Mouse (Mus musculus): Measurements from ENCODE around the gene Snd1. TPM values are rescaled to one million over a fixed set of nuclear protein-coding genes. Genes with fewer than 3 reads are reported as not detected.

The Snd1 gene
- total and polyA plus RNA-seq, 3 experiments = 83.7 to 377 (median 210) TPM

- Histone ChIP-seq H3K4me2 (ENCODE audit: insufficient read depth, low read depth, poor library complexity, severe bottlenecking) (no peak overlapping the region), H3K27me3 (replicated peaks) (no peaks in the 10 kb centered on the region), H3K36me3 (replicated peaks in 1 of 2; ENCODE audit: control insufficient read depth in 1 of 2, insufficient read depth in 1 of 2, low read length in 1 of 2) (peaks cover 48 to 98% of the 10 kb centered on the region in 2 experiments), H3K9ac (ENCODE audit: insufficient read depth, low read depth) (no peak overlapping the region), H3K4me3 (replicated peaks in 1 of 3; ENCODE audit: low read depth in 2 of 3, low read length in 2 of 3, poor library complexity in 1 of 3) (no peak overlapping the region), H3K27ac (ENCODE audit: insufficient read depth, low read depth) (no peak overlapping the region), H3K9me3 (replicated peaks; ENCODE audit: low read length) (no peaks in the 10 kb centered on the region), H3K4me1 (ENCODE audit: control insufficient read depth in 1 of 2, insufficient read depth in 2 of 2) (no peaks in the 10 kb centered on the region), H3K79me2 (replicated peaks; ENCODE audit: control insufficient read depth, extremely low read depth, insufficient read depth, poor library complexity, severe bottlenecking) (no peaks in the 10 kb centered on the region)
- TF ChIP-seq CHD2 (IDR thresholded peaks at IDR 0.05; ENCODE audit: low read length) = no peak
- TF ChIP-seq TCF12 (IDR thresholded peaks at IDR 0.05; ENCODE audit: low read depth, low read length) = no peak
- TF ChIP-seq ZC3H11A (IDR thresholded peaks at IDR 0.05; ENCODE audit: low read depth, low read length) = no peak
- TF ChIP-seq JUND (conservative IDR thresholded peaks at IDR 0.05; ENCODE audit: low read depth, low read length) = no peak
- no peak for TF ChIP-seq ZKSCAN1 (IDR thresholded peaks at IDR 0.05; ENCODE audit: borderline replicate concordance, low read depth, low read length)
- no peak for TF ChIP-seq POLR2A (IDR thresholded peaks at IDR 0.05; ENCODE audit: low read depth, low read length)
- no peak for TF ChIP-seq MXI1 (IDR thresholded peaks at IDR 0.05; ENCODE audit: low read depth, low read length)
- dilution Hi-C loops (cut with MboI; ENCODE audit: extremely low pct_ligation_motif_present, extremely low pct_unique_long_range_greater_than_20kb, low sequenced_read_pairs) = no loop called here
- DNase-seq (ENCODE audit: extremely low read depth) = no peak
- in situ Hi-C loops (cut with MboI; ENCODE audit: low pct_ligation_motif_present, low pct_unique_long_range_greater_than_20kb, low sequenced_read_pairs) = no loop called here
These were observed 276.2 kb downstream of the Snd1 start for GRCm38 (mm10) chr6:28751186-28751585.

- Histone ChIP-seq H3K27ac (ENCODE audit: insufficient read depth, low read depth) (no peak overlapping the region), H3K79me2 (replicated peaks; ENCODE audit: control insufficient read depth, extremely low read depth, insufficient read depth, poor library complexity, severe bottlenecking) (no peaks in the 10 kb centered on the region), H3K9me3 (replicated peaks; ENCODE audit: low read length) (no peaks in the 10 kb centered on the region), H3K36me3 (replicated peaks in 1 of 2; ENCODE audit: control insufficient read depth in 1 of 2, insufficient read depth in 1 of 2, low read length in 1 of 2) (peaks cover 37 to 94% of the 10 kb centered on the region in 2 experiments), H3K4me2 (ENCODE audit: insufficient read depth, low read depth, poor library complexity, severe bottlenecking) (no peak overlapping the region), H3K9ac (ENCODE audit: insufficient read depth, low read depth) (no peak overlapping the region), H3K4me3 (replicated peaks in 1 of 3; ENCODE audit: low read depth in 2 of 3, low read length in 2 of 3, poor library complexity in 1 of 3) (no peak overlapping the region), H3K4me1 (ENCODE audit: control insufficient read depth in 1 of 2, insufficient read depth in 2 of 2) (no peaks in the 10 kb centered on the region), H3K27me3 (replicated peaks) (no peaks in the 10 kb centered on the region)
- no peak for DNase-seq (ENCODE audit: extremely low read depth)
- TF ChIP-seq MAX (IDR thresholded peaks at IDR 0.05; ENCODE audit: low read length) (no peak), ETS1 (conservative IDR thresholded peaks at IDR 0.05; ENCODE audit: low read depth, low read length) (no peak), USF2 (conservative IDR thresholded peaks at IDR 0.05; ENCODE audit: low read depth, low read length) (no peak), POLR2AphosphoS2 (IDR thresholded peaks at IDR 0.05; ENCODE audit: low read depth, low read length) (no peak), TBP (conservative IDR thresholded peaks at IDR 0.05; ENCODE audit: low read depth, low read length) (no peak), UBTF (IDR thresholded peaks at IDR 0.05; ENCODE audit: low read depth, low read length) (no peak), RCOR1 (conservative IDR thresholded peaks at IDR 0.05; ENCODE audit: low read depth, low read length) (no peak), CHD1 (IDR thresholded peaks at IDR 0.05; ENCODE audit: low read depth, low read length) (no peak), EP300 (IDR thresholded peaks at IDR 0.05; ENCODE audit: low read length) (no peak)
- dilution Hi-C loops (cut with MboI; ENCODE audit: extremely low pct_ligation_motif_present, extremely low pct_unique_long_range_greater_than_20kb, low sequenced_read_pairs) (no loop called here), in situ Hi-C loops (cut with MboI; ENCODE audit: low pct_ligation_motif_present, low pct_unique_long_range_greater_than_20kb, low sequenced_read_pairs) (no loop called here)
These were observed 278.3 kb downstream of the Snd1 start for GRCm38 (mm10) chr6:28753217-28753616.

- TF ChIP-seq E2F4 (IDR thresholded peaks at IDR 0.05; ENCODE audit: insufficient replicate concordance, low read depth, low read length) (no peak), IRF4 (IDR thresholded peaks at IDR 0.05; ENCODE audit: low read depth, low read length) (no peak), PAX5 (IDR thresholded peaks at IDR 0.05; ENCODE audit: low read length) (no peak), JUND (conservative IDR thresholded peaks at IDR 0.05; ENCODE audit: low read depth, low read length) (no peak), CHD1 (IDR thresholded peaks at IDR 0.05; ENCODE audit: low read depth, low read length) (no peak), EP300 (IDR thresholded peaks at IDR 0.05; ENCODE audit: low read length) (no peak), ELF1 (IDR thresholded peaks at IDR 0.05; ENCODE audit: low read depth, low read length) (no peak), MAFK (IDR thresholded peaks at IDR 0.05; ENCODE audit: insufficient replicate concordance, low read length) (no peak), TCF12 (IDR thresholded peaks at IDR 0.05; ENCODE audit: low read depth, low read length) (no peak), SMC3 (IDR thresholded peaks at IDR 0.05; ENCODE audit: low read depth, low read length) (no peak)
- H3K9ac ChIP-seq (ENCODE audit: insufficient read depth, low read depth) = no peak overlapping the region
- H3K79me2 ChIP-seq (replicated peaks; ENCODE audit: control insufficient read depth, extremely low read depth, insufficient read depth, poor library complexity, severe bottlenecking) = no peaks in the 10 kb centered on the region
- no peak overlapping the region for H3K4me2 ChIP-seq (ENCODE audit: insufficient read depth, low read depth, poor library complexity, severe bottlenecking)
- in situ Hi-C loops (cut with MboI; ENCODE audit: low pct_ligation_motif_present, low pct_unique_long_range_greater_than_20kb, low sequenced_read_pairs) = no loop called here
- no peaks in the 10 kb centered on the region for H3K4me1 ChIP-seq (ENCODE audit: control insufficient read depth in 1 of 2, insufficient read depth in 2 of 2)
- H3K36me3 ChIP-seq (replicated peaks in 1 of 2; ENCODE audit: control insufficient read depth in 1 of 2, insufficient read depth in 1 of 2, low read length in 1 of 2) = peaks cover 35 to 93% of the 10 kb centered on the region in 2 experiments
- H3K4me3 ChIP-seq (replicated peaks in 1 of 3; ENCODE audit: low read depth in 2 of 3, low read length in 2 of 3, poor library complexity in 1 of 3) = no peak overlapping the region
- H3K27ac ChIP-seq (ENCODE audit: insufficient read depth, low read depth) = no peak overlapping the region
- H3K9me3 ChIP-seq (replicated peaks; ENCODE audit: low read length) = no peaks in the 10 kb centered on the region
- no peaks in the 10 kb centered on the region for H3K27me3 ChIP-seq (replicated peaks)
- DNase-seq (ENCODE audit: extremely low read depth) = no peak
- dilution Hi-C loops (cut with MboI; ENCODE audit: extremely low pct_ligation_motif_present, extremely low pct_unique_long_range_greater_than_20kb, low sequenced_read_pairs) = no loop called here
These were observed 278.7 kb downstream of the Snd1 start for GRCm38 (mm10) chr6:28753681-28754080.
